Mouse (Mus musculus) MEL-GATA-1-ER (cell line): ENCODE data around the gene Stk38.

Experiments used
- DNase-seq: peaks from one replicate; pipeline ENCODE4 v3.0.0-alpha.2; 2012; ENCODE audit warnings: low read depth; ENCODE audit errors: extremely low read depth

Stk38 gene

GRCm38 (mm10) chr17:28960597-28960996, 47.2 kb downstream of the Stk38 start:
- no peak for DNase-seq

- DNase-seq = no peak
These were observed 53.4 kb downstream of the Stk38 start for GRCm38 (mm10) chr17:28954416-28954815.

GRCm38 (mm10) chr17:28953251-28953650, 54.5 kb downstream of the Stk38 start:
- no peak for DNase-seq

- DNase-seq = peak; percentile 80
These were observed 55.7 kb downstream of the Stk38 start, which contains the start of gene Kctd20 for GRCm38 (mm10) chr17:28951831-28952799. Kctd20 (plus strand) TSS chr17:28951950.

- DNase-seq = no peak
These were observed 57.0 kb downstream of the Stk38 start for GRCm38 (mm10) chr17:28950751-28951150.

GRCm38 (mm10) chr17:28948661-28949060, 59.1 kb downstream of the Stk38 start:
- DNase-seq = no peak

- no peak for DNase-seq
These were observed 60.5 kb downstream of the Stk38 start for GRCm38 (mm10) chr17:28947011-28947939.

- DNase-seq = no peak
These were observed 63.3 kb downstream of the Stk38 start for GRCm38 (mm10) chr17:28944481-28944880.

- DNase-seq = no peak
These were observed 64.1 kb downstream of the Stk38 start, which contains the start of gene Pxt1 for GRCm38 (mm10) chr17:28943740-28944139. Pxt1 (minus strand) TSS chr17:28943840.

GRCm38 (mm10) chr17:28942101-28942500, 65.7 kb downstream of the Stk38 start:
- DNase-seq = peak; percentile 91

GRCm38 (mm10) chr17:28940776-28941555, 66.8 kb downstream of the Stk38 start:
- DNase-seq = no peak

GRCm38 (mm10) chr17:28936622-28937345, 71.0 kb downstream of the Stk38 start:
- no peak for DNase-seq

- DNase-seq = no peak
These were observed 71.7 kb downstream of the Stk38 start for GRCm38 (mm10) chr17:28936133-28936532.

- DNase-seq = no peak
These were observed 73.5 kb downstream of the Stk38 start for GRCm38 (mm10) chr17:28934120-28934916.

GRCm38 (mm10) chr17:28932274-28932673, 75.5 kb downstream of the Stk38 start:
- no peak for DNase-seq

GRCm38 (mm10) chr17:28931436-28932211, 76.2 kb downstream of the Stk38 start:
- DNase-seq = no peak

- DNase-seq = peak; percentile 82
These were observed 77.3 kb downstream of the Stk38 start for GRCm38 (mm10) chr17:28930392-28931074.

GRCm38 (mm10) chr17:28929369-28929768, 78.4 kb downstream of the Stk38 start:
- DNase-seq = no peak
